Mouse (Mus musculus): ENCODE measurements at regions not wholly inside any gene's neighbourhood (a gene's known extent, or its start where the extent isn't known, plus 50 kb on each side); places are given as distances from the start of the nearest gene placed in this dataset.
A peak's percentile ranks its signal among the peaks of the same experiment; 100 is the strongest.

- Histone ChIP-seq H3K4me2 (replicated peaks) (no peak overlapping the region), H3K4me1 (no peaks in the 10 kb centered on the region), H3K27ac (replicated peaks) (no peak overlapping the region), H3K9ac (replicated peaks) (no peak overlapping the region), H3K27me3 (no peaks in the 10 kb centered on the region), H3K9me3 (no peaks in the 10 kb centered on the region), H3K36me3 (no peaks in the 10 kb centered on the region), H3K4me3 (no peak overlapping the region)
- WGBS = 77% methylated on average over 3 of the region's 3 CpGs
- ATAC-seq (ENCODE audit: low FRiP score, low read depth) = no peak
Measured at GRCm38 (mm10) chr1:109471671-109472070, 510.6 kb upstream of the Cdh7 start.

- no peak overlapping the region for H3K4me3 ChIP-seq
- no peaks in the 10 kb centered on the region for H3K9me3 ChIP-seq
- no peak overlapping the region for H3K9ac ChIP-seq (replicated peaks)
- no peaks in the 10 kb centered on the region for H3K4me1 ChIP-seq
- no peaks in the 10 kb centered on the region for H3K27me3 ChIP-seq
- WGBS = 90% methylated on average over 3 of the region's 3 CpGs
- H3K4me2 ChIP-seq (replicated peaks) = no peak overlapping the region
- no peaks in the 10 kb centered on the region for H3K36me3 ChIP-seq
- no peak for ATAC-seq (ENCODE audit: low FRiP score, low read depth)
- no peak overlapping the region for H3K27ac ChIP-seq (replicated peaks)
Measured at GRCm38 (mm10) chr1:109481387-109481786, 500.8 kb upstream of the Cdh7 start.

GRCm38 (mm10) chr1:109495936-109496335 lies 486.3 kb upstream of the Cdh7 start:
- WGBS = 77% methylated on average over 1 of the region's 1 CpGs
- no peaks in the 10 kb centered on the region for H3K27me3 ChIP-seq
- H3K4me3 ChIP-seq = no peak overlapping the region
- H3K27ac ChIP-seq (replicated peaks) = no peak overlapping the region
- H3K9ac ChIP-seq (replicated peaks) = no peak overlapping the region
- H3K4me1 ChIP-seq = no peaks in the 10 kb centered on the region
- H3K36me3 ChIP-seq = no peaks in the 10 kb centered on the region
- H3K9me3 ChIP-seq = no peaks in the 10 kb centered on the region
- ATAC-seq (ENCODE audit: low FRiP score, low read depth) = no peak
- H3K4me2 ChIP-seq (replicated peaks) = no peak overlapping the region

DNA sequence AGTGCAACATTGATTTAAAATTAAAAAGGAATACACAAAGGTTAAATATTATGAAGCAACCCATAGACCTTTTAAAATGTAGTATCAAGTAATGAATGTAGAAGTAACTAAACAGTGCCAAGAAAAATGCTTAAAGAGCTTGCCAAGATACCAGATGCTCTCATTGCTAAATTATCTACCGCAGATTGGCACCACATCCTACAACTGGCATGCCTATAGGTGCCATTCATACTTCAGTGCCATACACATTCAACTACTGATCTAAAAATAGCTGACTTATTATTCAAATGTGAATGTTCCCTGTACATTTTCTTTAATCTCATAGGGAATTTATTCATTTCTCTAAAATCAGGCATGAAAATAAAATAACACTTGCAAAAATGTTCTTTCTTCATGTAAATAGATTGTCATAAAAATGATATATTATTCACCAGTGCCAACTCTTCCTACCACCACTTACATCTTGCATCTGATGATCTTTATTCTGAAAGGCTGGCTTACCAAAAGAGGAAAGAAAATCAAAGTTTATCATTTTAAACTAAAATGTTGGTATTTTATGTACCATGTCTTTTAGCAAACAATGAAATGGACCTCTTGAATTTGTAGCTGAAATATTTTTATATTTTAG lies 469.5 kb upstream of the Cdh7 start:
- H3K9ac ChIP-seq (replicated peaks) = no peak overlapping the region
- no peaks in the 10 kb centered on the region for H3K9me3 ChIP-seq
- 97% methylated on average over 1 of the region's 1 CpGs for WGBS
- H3K4me2 ChIP-seq (replicated peaks) = no peak overlapping the region
- H3K4me3 ChIP-seq = no peak overlapping the region
- no peaks in the 10 kb centered on the region for H3K27me3 ChIP-seq
- no peak overlapping the region for H3K27ac ChIP-seq (replicated peaks)
- H3K4me1 ChIP-seq = no peaks in the 10 kb centered on the region
- no peak for ATAC-seq (ENCODE audit: low FRiP score, low read depth)
- H3K36me3 ChIP-seq = no peaks in the 10 kb centered on the region

GRCm38 (mm10) chr1:109514375-109514774 lies 467.9 kb upstream of the Cdh7 start:
- Histone ChIP-seq H3K27ac (replicated peaks) (no peak overlapping the region), H3K4me3 (no peak overlapping the region), H3K4me2 (replicated peaks) (no peak overlapping the region), H3K36me3 (no peaks in the 10 kb centered on the region), H3K27me3 (no peaks in the 10 kb centered on the region), H3K4me1 (no peaks in the 10 kb centered on the region), H3K9me3 (no peaks in the 10 kb centered on the region), H3K9ac (replicated peaks) (no peak overlapping the region)
- WGBS = 24% methylated on average over 1 of the region's 1 CpGs
- peak; percentile 78 for ATAC-seq (ENCODE audit: low FRiP score, low read depth)

Measured in midbrain, embryonic 12.5 days (tissue).